Mouse (Mus musculus) bone marrow, adult 2 months (tissue): ENCODE measurements around the gene Cntnap2.

Source experiments
- CTCF ChIP-seq: fragments of 200-500 bp; IDR thresholded peaks from 2 replicates; pipeline ENCODE4 v1.5.1; 2011; ENCODE audit warnings: low read length, control low read depth; ENCODE audit not compliant: control insufficient read depth, insufficient read depth
- POLR2A ChIP-seq: fragments of 200-500 bp; IDR thresholded peaks from 2 replicates; pipeline ENCODE4 v1.6.1; 2011; ENCODE audit warnings: low read depth, mild to moderate bottlenecking, control low read depth, low read length, borderline replicate concordance; ENCODE audit not compliant: control insufficient read depth

DNA sequence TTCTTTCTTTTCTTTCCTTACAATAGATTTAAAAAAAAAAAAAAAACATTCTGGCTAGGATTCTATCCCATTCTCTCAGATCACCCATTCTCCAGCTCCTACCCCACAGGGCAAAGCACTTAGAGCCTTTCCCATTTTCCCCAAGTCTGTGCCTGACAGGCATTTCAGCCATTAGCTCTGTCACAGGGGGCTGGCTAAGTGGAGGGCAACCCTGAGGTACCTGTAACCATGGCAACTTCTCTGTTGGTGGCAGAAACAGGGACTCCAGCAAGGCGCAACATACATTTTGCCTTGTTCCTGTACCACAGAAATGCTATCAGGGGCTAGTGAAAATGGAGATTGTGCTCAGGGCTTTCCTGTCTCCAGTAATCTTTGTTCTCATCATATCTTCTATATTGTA is 2220.0 kb downstream of the Cntnap2 start:
- no peak for TF ChIP-seq POLR2A
- no peak for TF ChIP-seq CTCF
